Mouse (Mus musculus) 416B (cell line): ENCODE measurements around the gene Pde4d.

Source experiments
- DNase-seq: peaks from one replicate; pipeline ENCODE4 v3.0.0; 2011; ENCODE audit warnings: low read depth

The Pde4d gene

GRCm38 (mm10) chr13:109568638-109569468 is 1119.1 kb downstream of the Pde4d start:
- no peak for DNase-seq

- DNase-seq: no peak
Measured at GRCm38 (mm10) chr13:109569491-109569890, 1119.7 kb downstream of the Pde4d start.

GRCm38 (mm10) chr13:109576725-109577124 is 1127.0 kb downstream of the Pde4d start:
- peak; percentile 42 for DNase-seq

- no peak for DNase-seq
Measured at GRCm38 (mm10) chr13:109577454-109577853, 1127.7 kb downstream of the Pde4d start.

GRCm38 (mm10) chr13:109577901-109578300 is 1128.2 kb downstream of the Pde4d start:
- no peak for DNase-seq

GRCm38 (mm10) chr13:109581284-109582070 is 1131.7 kb downstream of the Pde4d start:
- no peak for DNase-seq

GRCm38 (mm10) chr13:109590048-109590447 is 1140.3 kb downstream of the Pde4d start:
- DNase-seq: no peak

GRCm38 (mm10) chr13:109592192-109592797 is 1142.5 kb downstream of the Pde4d start:
- no peak for DNase-seq

GRCm38 (mm10) chr13:109599711-109600110 is 1150.0 kb downstream of the Pde4d start:
- DNase-seq: no peak

- no peak for DNase-seq
Measured at GRCm38 (mm10) chr13:109604017-109604416, 1154.3 kb downstream of the Pde4d start.

- peak; percentile 51 for DNase-seq
Measured at GRCm38 (mm10) chr13:109605140-109605539, 1155.4 kb downstream of the Pde4d start.

GRCm38 (mm10) chr13:109609106-109609804 is 1159.5 kb downstream of the Pde4d start:
- no peak for DNase-seq

GRCm38 (mm10) chr13:109609805-109610187 is 1160.0 kb downstream of the Pde4d start:
- peak; percentile 86 for DNase-seq

- peak; percentile 42 for DNase-seq
Measured at GRCm38 (mm10) chr13:109610772-109611171, 1161.0 kb downstream of the Pde4d start.

- peak; percentile 83 for DNase-seq
Measured at GRCm38 (mm10) chr13:109615213-109615784, 1165.6 kb downstream of the Pde4d start.

- DNase-seq: peak; percentile 92
Measured at GRCm38 (mm10) chr13:109615785-109616281, 1166.1 kb downstream of the Pde4d start.

GRCm38 (mm10) chr13:109619158-109619657 is 1169.5 kb downstream of the Pde4d start:
- no peak for DNase-seq

- DNase-seq: no peak
Measured at GRCm38 (mm10) chr13:109622207-109622606, 1172.5 kb downstream of the Pde4d start.

GRCm38 (mm10) chr13:109623201-109623600 is 1173.5 kb downstream of the Pde4d start:
- DNase-seq: no peak

GRCm38 (mm10) chr13:109624772-109625349 is 1175.1 kb downstream of the Pde4d start:
- no peak for DNase-seq
